ENCODE assay signal across 26 mouse cellular contexts in genomic region chr11:32585996-32586395, GRCm38 (mm10). TPM values are rescaled to one million over a fixed set of nuclear protein-coding genes. Genes with fewer than 3 reads are reported as not detected.
DNase-seq lines count a peak whose midpoint lies in the region; ATAC-seq lines count a peak whose summit lies in the region.
"Had no signal": no experiment of that assay in that cellular context is flagged by ENCODE, and none has a peak within 500 bp of the region (broad histone marks: within the 10 kb centered on the region; RNA-seq: fewer than 3 reads in every experiment).

No protein-coding gene starts in this region.

- ATAC-seq in liver, embryonic 12.5 days = no peak
- ATAC-seq: CD4-positive, CD25-positive, alpha-beta regulatory T cell, adult 4 months; forebrain, embryonic 13.5 days; forebrain, embryonic 16.5 days had no signal

- H3K27ac ChIP-seq in liver, embryonic 12.5 days = no peak overlapping the region
- H3K27ac ChIP-seq: forebrain, embryonic 10.5 days; forebrain, embryonic 13.5 days; heart, adult 2 months; heart, embryonic 10.5 days; heart, embryonic 13.5 days; hindbrain, embryonic 14.5 days had no signal

- no peak overlapping the region for H3K4me2 ChIP-seq in liver, embryonic 12.5 days
- H3K4me2 ChIP-seq: forebrain, embryonic 13.5 days; heart, embryonic 13.5 days; hindbrain, embryonic 14.5 days had no signal

- H3K4me3 ChIP-seq in liver, embryonic 12.5 days = no peak overlapping the region
- H3K4me3 ChIP-seq: forebrain, embryonic 10.5 days; forebrain, embryonic 13.5 days; heart, adult 2 months; heart, embryonic 10.5 days; heart, embryonic 13.5 days had no signal

- H3K9ac ChIP-seq in liver, embryonic 12.5 days = 0 out of 2 replicates have a peak overlapping the region, but pooled peaks have one; percentile 1
- H3K9ac ChIP-seq: forebrain, embryonic 13.5 days; heart, embryonic 13.5 days; hindbrain, embryonic 14.5 days had no signal

- 57% methylated on average over 6 of the region's 6 CpGs for WGBS in liver, embryonic 12.5 days (ENCODE audit: insufficient replicate concordance)

- no peak for DNase-seq in liver
- DNase-seq in retina, embryonic 14.5 days (ENCODE audit: low spot score) = peak; percentile 26
- DNase-seq in retina, postnatal 1 day = no peak
- peak; percentile 61 for DNase-seq in A20 (ENCODE audit: low read depth, low spot score)
- DNase-seq in splenic B cell, adult 2 months (ENCODE audit: low read depth, low spot score) = peak; percentile 53
- DNase-seq in adrenal gland, postnatal 10 days = no peak
- DNase-seq: adrenal gland, adult 2 months; adrenal gland, postnatal 25 days; cerebellum, adult 11-12 months; cerebellum, adult 8-10 months; cerebellum, postnatal 14 days; gastrocnemius, postnatal 10 days; gastrocnemius, postnatal 36 days; heart, adult 2 months; heart, postnatal 14 days; heart, postnatal 4 days had no signal

- no peaks in the 10 kb centered on the region for H3K9me3 ChIP-seq in liver, embryonic 12.5 days (replicated peaks)
- H3K9me3 ChIP-seq: forebrain, embryonic 10.5 days; forebrain, embryonic 13.5 days; heart, embryonic 10.5 days; heart, embryonic 13.5 days had no signal

- peaks cover 23% of the 10 kb centered on the region for H3K36me3 ChIP-seq in liver, embryonic 12.5 days
- peaks cover 6% of the 10 kb centered on the region for H3K36me3 ChIP-seq in splenic B cell, adult 2 months (ENCODE audit: control insufficient read depth, insufficient read depth, low read length, poor library complexity, severe bottlenecking)
- H3K36me3 ChIP-seq: forebrain, embryonic 10.5 days; heart, embryonic 10.5 days; heart, embryonic 13.5 days had no signal

- peaks cover 25% of the 10 kb centered on the region for H3K4me1 ChIP-seq in liver, embryonic 12.5 days
- H3K4me1 ChIP-seq: forebrain, embryonic 13.5 days had no signal

- no peaks in the 10 kb centered on the region for H3K27me3 ChIP-seq in liver, embryonic 12.5 days (replicated peaks)
- H3K27me3 ChIP-seq in splenic B cell, adult 2 months (ENCODE audit: control insufficient read depth, insufficient read depth, low read length, poor library complexity, severe bottlenecking) = no peaks in the 10 kb centered on the region
- H3K27me3 ChIP-seq: forebrain, embryonic 13.5 days had no signal

RNA-seq across cellular contexts. Expression of gene Stk10, which starts 52.9 kb away (rescaled TPM):
- polyA plus RNA-seq in liver, embryonic 12.5 days (2016; fragmentation: Nextera tagmentation; extraction: Ambion mirVana) = 5.7 and 6.0 TPM in 2 replicates
- total RNA-seq in adrenal gland, postnatal 10 days (2021) = 10 to 100 TPM; 11.9 to 15.1 TPM

RNA-seq across cellular contexts. Expression of gene Efcab9, which starts 54.1 kb away (rescaled TPM):
- polyA plus RNA-seq in liver, embryonic 12.5 days (2016; fragmentation: Nextera tagmentation; extraction: Ambion mirVana) = 0.28 and 0.56 TPM in 2 replicates
- 1 to 10 TPM in 1 of 2 experiments, under 1 TPM in 1; 0.93 to 1.2 TPM for total RNA-seq in adrenal gland, postnatal 10 days (2021)
- total RNA-seq: granulocyte monocyte progenitor cell, adult 5-6 weeks; heart, adult 2 months had no signal
- polyA plus RNA-seq: adrenal gland, adult 2 months; brain, embryonic 14.5 days; forebrain, embryonic 16.5 days; heart, adult 2 months; heart, embryonic 10.5 days; hindbrain, embryonic 14.5 days had no signal

RNA-seq across cellular contexts. Expression of gene Fbxw11, which starts 56.5 kb away (rescaled TPM):
- polyA plus RNA-seq in liver, embryonic 12.5 days (2016; fragmentation: Nextera tagmentation; extraction: Ambion mirVana) = 34.5 and 36.0 TPM in 2 replicates
- 10 to 100 TPM; 68.0 to 72.9 TPM for total RNA-seq in adrenal gland, postnatal 10 days (2021)

Comparison
In these comparisons a context has a peak if more than half of its experiments do, and no peak if none do; other contexts are left out.
1. DNase-seq: peak in retina, embryonic 14.5 days (single experiment), A20 (single experiment) and splenic B cell, adult 2 months (single experiment); none in liver (single experiment), retina, postnatal 1 day (single experiment) and adrenal gland, postnatal 10 days (single experiment).